Mouse (Mus musculus) brain, embryonic 14.5 days (tissue): Measurements from ENCODE around the gene Slc2a8. TPM values are rescaled to one million over a fixed set of nuclear protein-coding genes. Genes with fewer than 3 reads are reported as not detected.
A peak's percentile ranks its signal among the peaks of the same experiment; 100 is the strongest.

Source experiments
- DNase-seq: peaks from one replicate; pipeline ENCODE4 v3.0.0-alpha.2; 2011; ENCODE audit warnings: low read depth
- CTCF ChIP-seq: fragments of 200-500 bp; IDR thresholded peaks from 2 replicates; pipeline ENCODE4 v1.5.1; 2012; ENCODE audit warnings: inconsistent platforms, mild to moderate bottlenecking, moderate library complexity, borderline replicate concordance; ENCODE audit not compliant: insufficient read depth, insufficient read length; ENCODE audit errors: extremely low read depth
- POLR2A ChIP-seq: fragments of 200-500 bp; IDR thresholded peaks from 2 replicates; pipeline ENCODE4 v1.6.1; 2012; ENCODE audit warnings: mild to moderate bottlenecking, inconsistent platforms, borderline replicate concordance; ENCODE audit not compliant: poor library complexity, insufficient read depth, insufficient read length, severe bottlenecking; ENCODE audit errors: extremely low read depth
- polyA plus RNA-seq: library from polyadenylated mRNA; depleted of rRNA; stranded (reverse); fragments of >200 nt; gene quantifications from 2 replicates; pipeline ENCODE4 v1.2.3, GENCODE M21; 2012

The Slc2a8 gene
- polyA plus RNA-seq, 1 experiment: 26.9 TPM

DNA sequence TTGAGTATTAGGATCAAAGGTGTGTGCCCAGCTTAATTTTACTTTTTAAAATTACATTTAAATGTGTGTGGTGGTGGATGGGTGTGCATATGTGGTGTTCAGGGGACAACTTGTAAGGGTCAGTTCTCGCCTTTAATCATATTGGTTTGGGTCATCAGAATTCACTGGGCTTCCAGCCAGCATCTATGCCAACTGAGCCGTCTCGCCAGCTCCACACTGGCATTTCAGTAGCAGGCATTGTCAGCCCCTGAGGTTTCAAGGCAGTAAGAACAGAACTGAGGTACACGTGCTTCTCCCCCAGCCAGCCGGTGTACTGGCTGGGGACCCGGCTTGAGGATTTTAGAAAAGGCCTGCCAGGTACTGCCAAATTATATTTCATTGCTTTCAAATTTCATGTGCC, 15.2 kb upstream of the Slc2a8 start:
- peak; percentile 36 for DNase-seq
- TF ChIP-seq CTCF: no peak
- TF ChIP-seq POLR2A: no peak

- no peak for DNase-seq
- TF ChIP-seq CTCF (no peak), POLR2A (no peak)
These were observed 10.2 kb upstream of the Slc2a8 start for GRCm38 (mm10) chr2:32992130-32992529.

DNA sequence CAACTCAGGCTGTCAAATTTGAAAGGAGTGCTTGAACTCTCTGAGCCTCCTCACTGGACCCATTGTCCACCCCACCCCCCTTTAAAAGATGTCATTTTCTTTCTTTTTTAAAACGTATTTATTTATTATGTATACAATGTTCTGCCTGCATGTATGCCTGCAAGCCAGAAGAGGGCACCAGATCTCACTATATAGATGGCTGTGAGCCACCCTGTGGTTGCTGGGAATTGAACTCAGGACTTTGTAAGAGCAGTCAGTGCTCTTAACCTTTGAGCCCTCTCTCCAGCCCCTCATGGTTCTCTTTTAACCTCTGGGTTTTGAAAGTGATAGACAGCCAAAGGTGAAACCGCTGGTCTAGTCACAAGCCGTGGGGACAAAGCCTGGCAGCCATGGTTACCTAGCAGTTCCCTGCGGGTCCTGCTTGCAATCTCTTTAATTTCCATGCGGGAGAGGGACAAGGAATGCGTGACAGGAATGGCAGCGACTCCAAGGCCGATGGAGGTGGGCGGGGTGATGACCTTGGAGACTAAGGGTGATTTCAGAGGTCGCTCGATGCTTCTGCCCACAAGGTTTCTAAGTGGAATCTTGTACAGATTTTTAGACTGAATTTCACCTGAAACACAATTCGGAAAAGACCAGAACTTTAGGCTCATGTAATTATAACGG, 8.4 kb upstream of the Slc2a8 start:
- TF ChIP-seq POLR2A (no peak), CTCF (peak; percentile 37; the same call in 1 of the 2 replicates)

GRCm38 (mm10) chr2:32989376-32989775, 7.5 kb upstream of the Slc2a8 start:
- TF ChIP-seq POLR2A: no peak
- no peak for TF ChIP-seq CTCF
- DNase-seq: no peak

More for the DNA sequence above, 8.4 kb upstream of the Slc2a8 start:
- DNase-seq: peak; percentile 25

- TF ChIP-seq CTCF (no peak), POLR2A (no peak)
- no peak for DNase-seq
These were observed 4.0 kb upstream of the Slc2a8 start for GRCm38 (mm10) chr2:32985844-32986243.

GRCm38 (mm10) chr2:32983617-32984016, 1.7 kb upstream of the Slc2a8 start:
- no peak for TF ChIP-seq POLR2A
- TF ChIP-seq CTCF: no peak
- DNase-seq: no peak

DNA sequence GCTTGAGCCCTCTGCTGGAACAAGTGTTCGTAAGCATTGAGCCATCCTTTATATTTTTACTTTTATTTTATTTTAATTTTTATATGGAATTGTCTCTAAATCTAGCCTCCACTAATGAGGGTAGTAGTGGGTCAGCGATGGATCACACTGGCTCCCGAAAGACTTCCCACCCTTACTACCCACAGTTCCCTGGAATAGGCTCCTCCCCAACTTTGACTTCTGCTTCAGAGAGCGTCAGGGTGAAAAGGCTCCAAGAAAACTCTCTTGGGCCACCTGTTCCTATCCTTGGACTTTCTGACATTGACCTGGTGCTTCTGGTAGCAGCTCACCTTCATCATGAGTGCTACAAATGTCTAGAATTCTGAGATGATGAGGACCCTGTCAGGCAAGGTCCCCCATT, 817 bp upstream of the Slc2a8 start:
- no peak for DNase-seq
- TF ChIP-seq POLR2A: no peak

DNA sequence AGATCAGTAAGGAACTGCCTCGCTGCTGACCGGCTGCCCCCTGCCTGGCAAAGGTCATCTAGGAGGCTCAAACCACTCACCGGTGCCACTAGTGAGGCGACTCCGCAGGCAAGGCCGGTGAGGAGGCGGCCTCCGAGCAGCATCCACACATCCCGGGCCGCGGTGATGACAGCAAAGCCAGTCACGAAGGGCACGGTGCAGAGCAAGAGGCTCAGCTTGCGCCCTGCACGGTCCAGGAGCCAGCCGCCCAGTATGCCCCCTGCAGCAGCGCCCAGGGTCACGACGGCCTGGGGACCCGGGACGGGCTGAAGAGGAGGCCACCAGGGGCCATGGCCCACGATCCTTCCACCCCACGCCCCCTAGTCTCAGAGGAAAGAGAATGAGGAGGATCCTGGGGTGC, 602 bp downstream of the Slc2a8 start:
- TF ChIP-seq POLR2A: no peak
- no peak for TF ChIP-seq CTCF

DNA sequence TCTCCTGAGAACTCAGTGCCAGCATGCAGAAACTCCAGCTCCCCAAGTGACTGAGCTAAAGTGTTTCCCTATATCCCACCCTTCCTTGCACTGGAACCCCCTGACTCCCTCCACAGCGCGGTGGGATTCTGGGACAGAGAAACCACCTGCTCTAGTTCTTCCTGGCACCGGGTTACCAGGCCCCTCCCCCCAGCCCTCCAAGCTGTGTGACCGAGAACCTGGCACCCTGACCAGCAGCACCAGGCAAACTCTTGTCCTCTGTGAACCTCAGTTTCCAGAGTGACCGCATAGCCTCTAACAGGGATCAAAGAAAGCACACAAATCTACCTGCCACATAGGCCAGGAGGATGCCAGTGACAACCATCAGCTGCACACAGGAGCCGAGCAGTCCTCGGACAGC, 2.2 kb downstream of the Slc2a8 start:
- no peak for DNase-seq
- no peak for TF ChIP-seq CTCF
- no peak for TF ChIP-seq POLR2A

More for the DNA sequence above, 602 bp downstream of the Slc2a8 start:
- no peak for DNase-seq

- no peak for TF ChIP-seq CTCF
- TF ChIP-seq POLR2A: no peak
- no peak for DNase-seq
These were observed 3.2 kb downstream of the Slc2a8 start for GRCm38 (mm10) chr2:32978675-32979074.

- TF ChIP-seq POLR2A (no peak), CTCF (no peak)
- DNase-seq: peak; percentile 55
These were observed 4.8 kb downstream of the Slc2a8 start for GRCm38 (mm10) chr2:32977114-32977513.

DNA sequence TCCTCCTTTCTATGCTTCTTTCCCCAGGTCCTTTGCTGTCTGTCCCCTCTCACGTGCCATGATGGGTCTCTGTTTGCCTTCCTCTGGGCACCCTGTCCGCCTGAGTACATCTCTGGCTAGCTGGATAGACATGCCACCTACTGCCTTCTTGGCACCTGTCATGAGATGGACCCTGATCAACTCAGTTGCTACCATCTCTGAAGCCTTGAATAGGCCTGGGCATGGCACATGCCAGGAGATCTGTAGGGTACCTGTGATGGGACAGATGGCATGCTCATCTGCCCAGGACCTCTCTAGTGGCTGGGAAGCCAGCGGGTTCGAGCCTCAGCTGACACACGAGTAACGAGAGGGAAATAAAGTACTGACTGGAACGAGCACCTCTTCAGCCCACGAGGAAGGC, 7.7 kb downstream of the Slc2a8 start:
- no peak for TF ChIP-seq POLR2A

More for the DNA sequence above, 7.7 kb downstream of the Slc2a8 start:
- no peak for DNase-seq
